Mouse (Mus musculus): Measurements from ENCODE around the gene Gpr137b. TPM values are rescaled to one million over a fixed set of nuclear protein-coding genes. Genes with fewer than 3 reads are reported as not detected.

Gene Gpr137b
- polyA plus RNA-seq, 1 experiment from 2014 or later = 18.3 TPM

Other genes starting within 250 kb of the Gpr137b start
- gene Prl2c5, start 211.3 kb downstream of the Gpr137b start, polyA plus RNA-seq (2014; fragmentation: Nextera tagmentation; extraction: Ambion mirVana) = not detected in 2 replicates
- gene Nid1, start 43.5 kb upstream of the Gpr137b start, polyA plus RNA-seq (2014; fragmentation: Nextera tagmentation; extraction: Ambion mirVana) = 28.3 and 32.2 TPM in 2 replicates
- gene Lyst, start 196.4 kb upstream of the Gpr137b start, polyA plus RNA-seq (2014; fragmentation: Nextera tagmentation; extraction: Ambion mirVana) = 2.3 and 3.1 TPM in 2 replicates